Mouse (Mus musculus): ENCODE data around the gene C9.

DNA sequence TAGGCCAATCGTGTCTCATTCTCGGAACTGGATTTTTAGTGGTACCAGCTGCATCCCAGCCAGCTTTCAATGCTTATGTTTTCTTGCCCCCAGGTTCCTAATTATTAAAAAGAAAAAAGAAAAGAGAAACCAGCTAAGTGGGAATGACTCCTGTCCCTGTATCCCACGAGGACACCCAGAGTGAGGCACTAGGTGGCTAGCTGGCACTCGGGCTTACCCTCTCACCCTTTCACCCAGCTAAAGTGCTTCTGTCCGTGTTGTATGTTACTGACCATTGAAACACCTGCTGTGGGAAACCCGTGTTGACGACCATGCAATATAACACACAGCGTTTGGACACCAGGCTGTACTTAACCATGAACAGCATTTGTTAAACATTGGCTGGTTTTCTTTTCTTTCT is 36.1 kb upstream of the C9 start:
- TF ChIP-seq TAL1 (IDR thresholded peaks at IDR 0.05; ENCODE audit: low read length) (no peak), GATA1 (IDR thresholded peaks at IDR 0.05; ENCODE audit: low read length) (no peak)

Measured in erythroblast, embryonic 14.5 days (primary cell).